Mouse (Mus musculus): Measurements from ENCODE around the gene Svopl. TPM values are rescaled to one million over a fixed set of nuclear protein-coding genes. Genes with fewer than 3 reads are reported as not detected.

Gene Svopl
- total and polyA plus RNA-seq, 3 experiments, result 0.39 to 2.1 (median 0.41) TPM

DNA sequence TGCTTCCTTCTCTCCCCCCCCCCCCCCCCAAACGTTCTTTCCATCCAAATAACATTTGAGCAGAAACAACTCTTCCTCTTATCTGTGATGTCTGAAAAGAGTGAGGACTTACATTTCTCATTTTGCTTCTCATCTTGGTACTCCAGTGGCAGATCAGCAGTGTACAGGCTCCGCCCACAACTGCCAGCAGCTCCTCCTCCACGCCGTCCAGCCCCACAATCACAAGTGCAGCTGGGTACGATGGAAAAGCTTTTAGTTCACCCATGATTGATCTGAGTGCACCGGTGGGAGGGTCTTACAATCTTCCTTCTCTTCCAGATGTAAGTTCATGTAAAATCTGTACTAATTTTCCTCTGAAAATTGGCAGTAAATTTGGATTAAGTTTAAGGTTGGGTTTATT, 95.5 kb downstream of the Svopl start:
- no peak for DNase-seq
- TF ChIP-seq POLR2A (IDR thresholded peaks at IDR 0.05; ENCODE audit: insufficient read depth, low read depth, low read length) (no peak), EP300 (IDR thresholded peaks at IDR 0.05; ENCODE audit: insufficient read depth, low read depth, low read length) (no peak), CTCF (IDR thresholded peaks at IDR 0.05) (no peak)
- intact Hi-C loops (cut with DNase I), result no loop called here
- H3K79me2 ChIP-seq (replicated peaks; ENCODE audit: control insufficient read depth, insufficient read depth, low read length), result no peaks in the 10 kb centered on the region
- H3K9ac ChIP-seq (ENCODE audit: low read depth, low read length), result no peak overlapping the region
- H3K27ac ChIP-seq, result no peak overlapping the region
- H3K4me1 ChIP-seq (ENCODE audit: control insufficient read depth, insufficient read depth, low read length), result peaks cover 2% of the 10 kb centered on the region
- 89% methylated on average over 6 of the region's 6 CpGs for WGBS
- H3K36me3 ChIP-seq (ENCODE audit: control insufficient read depth, insufficient read depth, low read length), result peaks cover 4% of the 10 kb centered on the region
- no peaks in the 10 kb centered on the region for H3K27me3 ChIP-seq (ENCODE audit: control insufficient read depth, insufficient read depth, low read length)
- no peak overlapping the region for H3K4me3 ChIP-seq

DNA sequence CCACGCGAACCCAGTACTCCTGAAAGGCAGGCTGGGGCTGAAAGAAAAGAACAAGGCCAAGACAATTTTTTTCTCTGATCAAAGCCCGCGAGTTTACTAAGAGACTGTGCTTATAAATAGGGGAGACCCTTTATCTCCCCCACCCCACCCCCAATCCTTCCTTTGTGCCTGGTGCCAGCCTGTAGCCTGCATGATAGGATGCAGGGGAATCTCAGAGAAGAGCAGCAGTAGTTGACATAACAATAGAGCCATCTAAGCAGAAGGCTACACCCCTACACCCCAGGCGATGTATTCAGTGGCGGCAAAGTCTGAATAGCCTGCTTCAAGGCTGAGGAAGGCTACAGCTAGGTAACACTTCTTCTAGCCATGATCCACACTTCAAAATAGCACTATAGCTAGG, 110.3 kb downstream of the Svopl start:
- Histone ChIP-seq H3K4me1 (ENCODE audit: control insufficient read depth, insufficient read depth, low read length) (peaks cover 4% of the 10 kb centered on the region), H3K36me3 (ENCODE audit: control insufficient read depth, insufficient read depth, low read length) (peaks cover 19% of the 10 kb centered on the region), H3K27me3 (ENCODE audit: control insufficient read depth, insufficient read depth, low read length) (no peaks in the 10 kb centered on the region), H3K4me3 (no peak overlapping the region), H3K9ac (ENCODE audit: low read depth, low read length) (no peak overlapping the region), H3K27ac (no peak overlapping the region), H3K79me2 (replicated peaks; ENCODE audit: control insufficient read depth, insufficient read depth, low read length) (no peaks in the 10 kb centered on the region)
- intact Hi-C loops (cut with DNase I), result loop anchor here (10.0 kb wide), 2 partner anchors 202 to 352 kb away; no protein-coding TSS in a partner anchor
- WGBS, result 76% methylated on average over 6 of the region's 6 CpGs
- no peak for TF ChIP-seq CTCF (IDR thresholded peaks at IDR 0.05)
- TF ChIP-seq EP300 (IDR thresholded peaks at IDR 0.05; ENCODE audit: insufficient read depth, low read depth, low read length), result no peak
- TF ChIP-seq POLR2A (IDR thresholded peaks at IDR 0.05; ENCODE audit: insufficient read depth, low read depth, low read length), result no peak
- no peak for DNase-seq

Other genes with a start within 250 kb of the Svopl start
- 10 to 100 TPM; 29.2 to 35.4 TPM for gene Trim24, start 176.2 kb downstream of the Svopl start, total RNA-seq (2021)
- gene Trim24, start 176.2 kb downstream of the Svopl start, polyA plus RNA-seq (2012; rRNA removed), result 13.0 and 19.9 TPM in 2 replicates
- gene Tmem213, start 62.3 kb upstream of the Svopl start, total RNA-seq (2021), result not detected
- gene Tmem213, start 62.3 kb upstream of the Svopl start, polyA plus RNA-seq (2012; rRNA removed), result not detected in 2 replicates
- gene Atp6v0a4, start 77.6 kb upstream of the Svopl start, total RNA-seq (2021), result 1 to 10 TPM; 1.0 to 2.5 TPM
- gene Atp6v0a4, start 77.6 kb upstream of the Svopl start, polyA plus RNA-seq (2012; rRNA removed), result 0.67 and 1.4 TPM in 2 replicates
- gene D630045J12Rik, start 207.0 kb upstream of the Svopl start, total RNA-seq (2021), result 1 to 10 TPM; 1.1 to 1.5 TPM
- gene D630045J12Rik, start 207.0 kb upstream of the Svopl start, polyA plus RNA-seq (2012; rRNA removed), result 0.78 and 1.5 TPM in 2 replicates